Mouse (Mus musculus): ENCODE results near the gene Ikbke. TPM values are rescaled to one million over a fixed set of nuclear protein-coding genes. Genes with fewer than 3 reads are reported as not detected.

Ikbke gene
- total and polyA plus RNA-seq, 2 experiments from 2014 or later = 0.65 to 1.9 TPM

- H3K36me3 ChIP-seq (ENCODE audit: insufficient read depth) = peaks cover 64% of the 10 kb centered on the region
- no peak overlapping the region for H3K4me2 ChIP-seq (ENCODE audit: low read depth)
- H3K9me3 ChIP-seq (ENCODE audit: low read length) = no peaks in the 10 kb centered on the region
- H3K27me3 ChIP-seq (ENCODE audit: insufficient read depth, low read length) = no peaks in the 10 kb centered on the region
- ATAC-seq (no peak), DNase-seq (no peak)
- no peak overlapping the region for H3K9ac ChIP-seq
- no peak overlapping the region; the same call in 1 of the 2 replicates for H3K27ac ChIP-seq (ENCODE audit: low read depth, low read length)
- TF ChIP-seq CTCF (IDR thresholded peaks at IDR 0.05; ENCODE audit: low read depth) = no peak
- H3K4me1 ChIP-seq (ENCODE audit: insufficient read depth) = no peaks in the 10 kb centered on the region
- H3K4me3 ChIP-seq (ENCODE audit: low read depth, low read length) = no peak overlapping the region
- 59% methylated on average over 8 of the region's 8 CpGs for WGBS
Measured at GRCm38 (mm10) chr1:131295200-131295599, 15.8 kb upstream of the Ikbke start.

GRCm38 (mm10) chr1:131293922-131294250, 14.5 kb upstream of the Ikbke start:
- Histone ChIP-seq H3K27ac (ENCODE audit: low read depth, low read length) (peak overlapping the region; percentile 50; the same call in 1 of the 2 replicates), H3K9me3 (ENCODE audit: low read length) (no peaks in the 10 kb centered on the region), H3K4me1 (ENCODE audit: insufficient read depth) (no peaks in the 10 kb centered on the region), H3K36me3 (ENCODE audit: insufficient read depth) (peaks cover 59% of the 10 kb centered on the region), H3K9ac (no peak overlapping the region), H3K4me3 (ENCODE audit: low read depth, low read length) (no peak overlapping the region), H3K27me3 (ENCODE audit: insufficient read depth, low read length) (no peaks in the 10 kb centered on the region), H3K4me2 (ENCODE audit: low read depth) (no peak overlapping the region)
- no peak for TF ChIP-seq CTCF (IDR thresholded peaks at IDR 0.05; ENCODE audit: low read depth)
- WGBS = 60% methylated on average over 2 of the region's 2 CpGs
- peak; percentile 81 for ATAC-seq
- peak; percentile 57 for DNase-seq

GRCm38 (mm10) chr1:131293221-131293921, 14.0 kb upstream of the Ikbke start:
- Histone ChIP-seq H3K9ac (no peak overlapping the region), H3K4me2 (ENCODE audit: low read depth) (no peak overlapping the region), H3K4me3 (ENCODE audit: low read depth, low read length) (no peak overlapping the region), H3K27me3 (ENCODE audit: insufficient read depth, low read length) (no peaks in the 10 kb centered on the region), H3K4me1 (ENCODE audit: insufficient read depth) (no peaks in the 10 kb centered on the region), H3K9me3 (ENCODE audit: low read length) (no peaks in the 10 kb centered on the region), H3K27ac (ENCODE audit: low read depth, low read length) (peak overlapping the region; percentile 50; the same call in 1 of the 2 replicates), H3K36me3 (ENCODE audit: insufficient read depth) (peaks cover 59% of the 10 kb centered on the region)
- ATAC-seq = peak; percentile 21; the same call in 1 of the 2 replicates
- no peak for DNase-seq
- no peak for TF ChIP-seq CTCF (IDR thresholded peaks at IDR 0.05; ENCODE audit: low read depth)
- WGBS = 67% methylated on average over 4 of the region's 4 CpGs

- Histone ChIP-seq H3K9ac (no peak overlapping the region), H3K4me2 (ENCODE audit: low read depth) (no peak overlapping the region), H3K9me3 (ENCODE audit: low read length) (no peaks in the 10 kb centered on the region), H3K4me3 (ENCODE audit: low read depth, low read length) (no peak overlapping the region), H3K27me3 (ENCODE audit: insufficient read depth, low read length) (no peaks in the 10 kb centered on the region), H3K4me1 (ENCODE audit: insufficient read depth) (no peaks in the 10 kb centered on the region), H3K36me3 (ENCODE audit: insufficient read depth) (peaks cover 41% of the 10 kb centered on the region), H3K27ac (ENCODE audit: low read depth, low read length) (no peak overlapping the region)
- ATAC-seq (0 out of 2 replicates have a peak, but pooled peaks have one; percentile 14), DNase-seq (peak; percentile 75)
- WGBS = 43% methylated on average over 2 of the region's 2 CpGs
- peak; percentile 73 for TF ChIP-seq CTCF (IDR thresholded peaks at IDR 0.05; ENCODE audit: low read depth)
Measured at GRCm38 (mm10) chr1:131290648-131291047, 11.2 kb upstream of the Ikbke start.

- H3K27me3 ChIP-seq (ENCODE audit: insufficient read depth, low read length) = no peaks in the 10 kb centered on the region
- H3K4me2 ChIP-seq (ENCODE audit: low read depth) = no peak overlapping the region
- TF ChIP-seq CTCF (IDR thresholded peaks at IDR 0.05; ENCODE audit: low read depth) = no peak
- no peak overlapping the region for H3K27ac ChIP-seq (ENCODE audit: low read depth, low read length)
- peaks cover 33% of the 10 kb centered on the region for H3K36me3 ChIP-seq (ENCODE audit: insufficient read depth)
- no peaks in the 10 kb centered on the region for H3K9me3 ChIP-seq (ENCODE audit: low read length)
- ATAC-seq = no peak
- WGBS = 81% methylated on average over 6 of the region's 6 CpGs
- no peaks in the 10 kb centered on the region for H3K4me1 ChIP-seq (ENCODE audit: insufficient read depth)
- DNase-seq = no peak
- H3K4me3 ChIP-seq (ENCODE audit: low read depth, low read length) = no peak overlapping the region
- no peak overlapping the region for H3K9ac ChIP-seq
Measured at GRCm38 (mm10) chr1:131288938-131289337, 9.5 kb upstream of the Ikbke start.

- H3K4me3 ChIP-seq (ENCODE audit: low read depth, low read length) = no peak overlapping the region
- H3K4me1 ChIP-seq (ENCODE audit: insufficient read depth) = no peaks in the 10 kb centered on the region
- H3K9ac ChIP-seq = no peak overlapping the region
- DNase-seq (no peak), ATAC-seq (no peak)
- no peak overlapping the region for H3K4me2 ChIP-seq (ENCODE audit: low read depth)
- H3K27ac ChIP-seq (ENCODE audit: low read depth, low read length) = no peak overlapping the region
- no peaks in the 10 kb centered on the region for H3K9me3 ChIP-seq (ENCODE audit: low read length)
- no peak for TF ChIP-seq CTCF (IDR thresholded peaks at IDR 0.05; ENCODE audit: low read depth)
- H3K27me3 ChIP-seq (ENCODE audit: insufficient read depth, low read length) = no peaks in the 10 kb centered on the region
- WGBS = 71% methylated on average over 2 of the region's 2 CpGs
- peaks cover 30% of the 10 kb centered on the region for H3K36me3 ChIP-seq (ENCODE audit: insufficient read depth)
Measured at GRCm38 (mm10) chr1:131287267-131287666, 7.9 kb upstream of the Ikbke start.

GRCm38 (mm10) chr1:131286803-131287202, 7.4 kb upstream of the Ikbke start:
- 82% methylated on average over 5 of the region's 5 CpGs for WGBS
- DNase-seq (no peak), ATAC-seq (no peak)
- H3K4me3 ChIP-seq (ENCODE audit: low read depth, low read length) = no peak overlapping the region
- H3K36me3 ChIP-seq (ENCODE audit: insufficient read depth) = peaks cover 25% of the 10 kb centered on the region
- no peaks in the 10 kb centered on the region for H3K9me3 ChIP-seq (ENCODE audit: low read length)
- TF ChIP-seq CTCF (IDR thresholded peaks at IDR 0.05; ENCODE audit: low read depth) = no peak
- H3K4me1 ChIP-seq (ENCODE audit: insufficient read depth) = no peaks in the 10 kb centered on the region
- no peak overlapping the region for H3K27ac ChIP-seq (ENCODE audit: low read depth, low read length)
- no peak overlapping the region for H3K9ac ChIP-seq
- no peaks in the 10 kb centered on the region for H3K27me3 ChIP-seq (ENCODE audit: insufficient read depth, low read length)
- H3K4me2 ChIP-seq (ENCODE audit: low read depth) = no peak overlapping the region

Data from forebrain, postnatal 0 days (tissue).